Mouse (Mus musculus): ENCODE results near the gene Gramd1b.

The Gramd1b gene

GRCm38 (mm10) chr9:40458559-40459303 lies 72.5 kb downstream of the Gramd1b start:
- no peak for ATAC-seq (ENCODE audit: low TSS enrichment)

- no peak for ATAC-seq (ENCODE audit: low TSS enrichment)
These were observed 73.7 kb downstream of the Gramd1b start for GRCm38 (mm10) chr9:40457448-40457847.

GRCm38 (mm10) chr9:40456191-40456590 lies 75.0 kb downstream of the Gramd1b start:
- peak; percentile 73 for ATAC-seq (ENCODE audit: low TSS enrichment)

- ATAC-seq (ENCODE audit: low TSS enrichment) = peak; percentile 71
These were observed 75.6 kb downstream of the Gramd1b start for GRCm38 (mm10) chr9:40455336-40456185.

- no peak for ATAC-seq (ENCODE audit: low TSS enrichment)
These were observed 76.2 kb downstream of the Gramd1b start for GRCm38 (mm10) chr9:40455020-40455335.

- ATAC-seq (ENCODE audit: low TSS enrichment) = no peak
These were observed 77.3 kb downstream of the Gramd1b start for GRCm38 (mm10) chr9:40453889-40454288.

GRCm38 (mm10) chr9:40452208-40452607 lies 79.0 kb downstream of the Gramd1b start:
- no peak for ATAC-seq (ENCODE audit: low TSS enrichment)

GRCm38 (mm10) chr9:40450776-40451175 lies 80.4 kb downstream of the Gramd1b start:
- ATAC-seq (ENCODE audit: low TSS enrichment) = no peak

- no peak for ATAC-seq (ENCODE audit: low TSS enrichment)
These were observed 80.8 kb downstream of the Gramd1b start for GRCm38 (mm10) chr9:40450417-40450714.

- ATAC-seq (ENCODE audit: low TSS enrichment) = peak; percentile 82
These were observed 81.4 kb downstream of the Gramd1b start for GRCm38 (mm10) chr9:40449610-40450416.

- no peak for ATAC-seq (ENCODE audit: low TSS enrichment)
These were observed 82.4 kb downstream of the Gramd1b start for GRCm38 (mm10) chr9:40448646-40449243.

GRCm38 (mm10) chr9:40447265-40447664 lies 83.9 kb downstream of the Gramd1b start:
- no peak for ATAC-seq (ENCODE audit: low TSS enrichment)

- ATAC-seq (ENCODE audit: low TSS enrichment) = no peak
These were observed 86.2 kb downstream of the Gramd1b start for GRCm38 (mm10) chr9:40444961-40445360.

GRCm38 (mm10) chr9:40442784-40443183 lies 88.4 kb downstream of the Gramd1b start:
- ATAC-seq (ENCODE audit: low TSS enrichment) = no peak

GRCm38 (mm10) chr9:40439973-40440687 lies 91.1 kb downstream of the Gramd1b start:
- peak; percentile 59; the same call in 1 of the 2 replicates for ATAC-seq (ENCODE audit: low TSS enrichment)

- no peak for ATAC-seq (ENCODE audit: low TSS enrichment)
These were observed 92.3 kb downstream of the Gramd1b start for GRCm38 (mm10) chr9:40438731-40439526.

- no peak for ATAC-seq (ENCODE audit: low TSS enrichment)
These were observed 93.3 kb downstream of the Gramd1b start for GRCm38 (mm10) chr9:40437891-40438290.

- ATAC-seq (ENCODE audit: low TSS enrichment) = no peak
These were observed 97.9 kb downstream of the Gramd1b start for GRCm38 (mm10) chr9:40433286-40433685.

GRCm38 (mm10) chr9:40430969-40431368 lies 100.2 kb downstream of the Gramd1b start:
- no peak for ATAC-seq (ENCODE audit: low TSS enrichment)

- no peak for ATAC-seq (ENCODE audit: low TSS enrichment)
These were observed 103.5 kb downstream of the Gramd1b start for GRCm38 (mm10) chr9:40427663-40428062.
